Mouse (Mus musculus) monocyte, adult 2 months (primary cell): ENCODE measurements around the gene Ccdc40.
A peak's percentile ranks its signal among the peaks of the same experiment; 100 is the strongest.

Experiments used
- DNase-seq, 2 experiments: peaks; one replicate each; pipeline ENCODE4 v3.0.0; 2022; ENCODE audit warnings: low spot score in 2 of 2, low read depth in 1 of 2

The Ccdc40 gene

DNA sequence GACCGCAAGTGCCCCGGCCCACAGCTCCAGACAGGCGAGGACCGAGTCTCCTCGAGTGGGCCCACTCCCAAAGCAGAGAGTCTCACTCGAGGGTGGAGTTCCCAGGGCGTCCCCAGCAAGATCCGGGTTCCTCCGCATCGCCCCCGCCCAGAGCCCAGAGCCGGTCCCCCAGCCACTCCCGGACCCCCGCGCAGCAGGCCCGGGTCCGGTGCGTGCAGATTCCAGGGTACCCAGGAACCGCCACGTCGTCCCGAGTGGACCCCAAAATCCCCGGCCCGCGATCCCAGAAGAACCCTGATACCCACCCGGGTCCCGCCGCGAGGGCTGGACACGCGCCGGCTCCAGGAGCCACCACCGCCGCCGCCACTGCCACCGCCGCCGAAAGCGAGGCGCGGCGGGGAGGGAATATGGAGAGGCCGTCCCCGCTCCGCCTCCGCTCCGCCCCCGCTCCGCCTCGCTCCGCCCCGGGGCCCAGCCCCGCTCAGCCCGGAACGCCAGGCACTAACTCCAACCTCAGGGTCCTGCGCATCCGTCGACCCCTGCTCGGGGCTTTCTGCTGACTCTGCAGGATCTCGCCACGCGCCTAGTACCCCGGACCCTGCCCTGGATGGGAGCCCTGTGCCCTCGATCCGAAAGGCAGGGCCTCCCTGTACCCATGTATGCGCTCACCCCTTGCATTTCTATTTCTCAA, at the start of gene Ccdc40, which contains the start of gene Tbc1d16:
Ccdc40 (plus strand) TSS at position 482 of the 691 bp plus-strand sequence.
Tbc1d16 (minus strand) TSS at position 409 of the 691 bp plus-strand sequence.
- DNase-seq = peak in 1 of 2 experiments; percentile 28

DNA sequence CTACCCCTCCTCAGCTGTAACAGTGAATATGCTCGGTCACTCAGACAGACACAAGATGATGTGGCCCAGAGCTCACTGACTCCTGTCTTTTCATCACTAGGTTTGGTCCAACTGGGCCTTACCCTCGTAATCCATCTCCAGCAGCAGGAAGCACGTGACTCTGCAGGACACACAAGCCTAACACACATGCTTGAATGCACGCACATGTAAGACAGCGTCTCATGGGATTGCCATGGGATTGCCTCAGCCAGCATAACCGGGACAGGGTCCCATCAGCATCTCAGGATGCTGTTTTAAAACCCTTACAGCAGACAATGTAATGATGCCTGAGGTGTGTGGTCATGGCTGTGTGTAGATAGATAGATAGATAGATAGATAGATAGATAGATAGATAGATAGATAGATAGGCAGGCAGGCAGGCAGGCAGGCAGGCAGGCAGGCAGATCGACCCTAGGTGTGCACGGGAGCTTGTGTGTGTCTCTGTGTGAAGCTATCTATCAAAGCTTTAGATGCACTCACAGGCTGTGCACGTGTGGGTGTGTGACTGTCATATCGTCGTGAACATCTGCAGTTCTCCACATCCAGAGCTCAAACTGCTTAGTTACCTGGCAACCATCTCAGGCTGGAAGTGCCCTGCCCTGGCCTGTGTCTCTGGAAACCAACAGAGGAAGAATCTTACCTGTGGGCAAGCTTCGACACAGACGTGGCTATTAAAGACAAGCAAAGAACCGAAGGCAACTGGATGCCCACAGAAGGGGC, 47.4 kb upstream of the Ccdc40 start:
- no peak for DNase-seq

DNA sequence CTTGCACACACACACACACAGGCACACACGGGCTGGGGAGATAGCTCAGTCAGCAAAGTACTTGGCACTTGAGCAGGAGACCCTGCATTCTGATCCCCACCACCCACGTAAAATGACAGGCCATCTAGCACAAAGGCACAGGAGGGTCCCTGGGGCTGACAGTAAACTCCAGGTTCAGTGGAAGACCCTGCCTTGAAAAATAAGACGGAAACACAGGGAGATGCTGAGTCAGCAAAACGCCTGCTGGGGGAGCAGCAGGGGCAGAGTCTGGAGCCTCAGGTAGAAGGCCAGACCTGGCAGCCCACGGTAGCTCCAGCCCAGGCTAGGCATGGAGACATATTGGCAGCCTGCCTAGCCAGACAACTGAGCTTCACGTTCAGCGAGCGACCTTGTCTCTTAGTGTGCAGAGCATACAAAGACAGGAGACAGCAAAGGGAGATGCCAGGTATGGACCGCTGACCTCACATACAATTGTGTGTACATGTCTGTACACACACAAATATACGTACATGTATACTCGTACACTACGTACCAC, 46.4 kb upstream of the Ccdc40 start:
- DNase-seq = no peak

DNA sequence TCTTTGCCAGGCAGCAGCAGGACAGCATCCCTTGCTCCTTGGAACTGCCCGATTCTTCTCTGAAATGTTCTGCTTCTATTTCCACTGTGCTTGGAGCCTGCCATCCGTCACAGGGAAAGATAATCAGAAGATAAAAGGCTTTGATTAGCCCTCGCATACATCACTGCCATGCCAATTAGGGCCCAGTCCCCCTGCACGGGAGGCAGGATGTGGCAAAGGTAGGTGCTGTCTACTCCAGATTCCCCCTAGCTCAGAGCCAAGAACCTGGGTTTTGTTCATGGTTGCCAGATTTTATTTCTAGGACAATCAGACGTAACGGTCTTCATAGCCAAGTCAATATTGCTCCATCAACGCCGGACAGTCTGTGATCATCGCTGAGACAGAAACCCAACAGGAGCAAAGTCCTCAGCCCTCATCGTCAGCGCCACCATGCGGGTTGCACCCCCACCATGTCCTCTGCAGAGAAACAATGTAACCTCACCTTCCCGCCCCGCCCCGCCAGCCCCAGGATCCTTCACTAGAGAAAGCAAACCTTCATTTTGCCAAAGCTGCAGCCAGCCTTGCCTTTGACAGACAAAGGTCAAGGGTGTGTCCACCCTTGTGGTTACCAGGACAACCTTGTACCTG, 44.6 kb upstream of the Ccdc40 start:
- DNase-seq = no peak

DNA sequence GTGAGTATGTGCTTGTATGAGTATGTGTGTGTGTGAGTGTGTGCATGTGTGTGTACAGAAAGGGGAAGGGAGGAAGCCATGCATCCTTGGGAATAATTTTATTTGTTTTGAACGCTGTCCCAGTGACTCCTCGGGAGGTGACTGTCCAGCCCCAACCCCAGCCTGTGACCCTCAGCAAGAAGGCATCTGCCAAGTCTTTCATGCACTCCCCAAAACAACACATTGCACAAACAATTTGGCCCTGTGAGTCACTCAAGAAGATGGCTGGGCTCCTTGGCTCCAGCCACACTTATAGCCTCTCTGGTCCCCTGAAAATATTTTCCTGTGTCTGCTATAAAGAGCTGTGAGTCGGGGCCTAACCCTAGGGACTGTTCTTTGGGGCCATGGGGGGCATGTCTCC, 42.0 kb upstream of the Ccdc40 start:
- no peak for DNase-seq

DNA sequence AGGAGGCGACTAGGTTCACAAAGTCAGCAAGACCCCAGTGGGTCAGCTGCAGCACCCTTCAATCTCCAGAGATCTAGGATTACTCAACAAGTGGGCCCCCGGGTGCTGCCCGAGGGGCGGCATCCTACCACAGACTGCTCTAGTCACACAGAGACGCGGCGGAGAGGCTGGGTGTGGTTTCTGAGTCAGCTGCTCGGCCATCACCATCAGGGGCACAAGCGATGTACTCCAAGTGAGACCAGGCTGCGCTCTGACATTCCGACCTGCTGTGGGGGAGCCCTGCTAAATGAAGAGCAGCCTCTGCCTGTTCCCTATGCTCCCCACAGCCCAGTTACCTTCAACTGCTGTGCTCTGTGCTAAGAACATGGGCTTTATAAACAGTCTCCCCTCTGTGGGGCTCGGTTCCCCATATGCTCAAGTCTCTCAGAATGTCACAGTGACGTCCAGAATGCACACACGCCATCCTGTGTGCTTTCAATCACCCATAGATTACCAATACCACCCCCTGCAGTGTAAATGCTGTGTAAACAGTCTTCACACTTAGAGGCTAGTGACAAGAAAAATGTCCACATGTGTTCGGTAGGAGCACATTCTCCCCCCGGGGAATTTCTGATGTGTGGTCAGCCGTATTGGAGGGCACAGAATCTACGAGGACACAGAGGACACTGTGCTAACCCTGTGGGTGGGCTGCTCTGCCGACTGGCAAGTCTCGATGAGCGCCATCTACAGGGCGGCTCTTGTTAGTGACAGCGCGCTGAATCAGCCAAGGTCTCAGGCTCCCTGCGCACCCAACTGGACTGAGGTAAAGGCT, 41.2 kb upstream of the Ccdc40 start:
- peak in 1 of 2 experiments; percentile 17 for DNase-seq

DNA sequence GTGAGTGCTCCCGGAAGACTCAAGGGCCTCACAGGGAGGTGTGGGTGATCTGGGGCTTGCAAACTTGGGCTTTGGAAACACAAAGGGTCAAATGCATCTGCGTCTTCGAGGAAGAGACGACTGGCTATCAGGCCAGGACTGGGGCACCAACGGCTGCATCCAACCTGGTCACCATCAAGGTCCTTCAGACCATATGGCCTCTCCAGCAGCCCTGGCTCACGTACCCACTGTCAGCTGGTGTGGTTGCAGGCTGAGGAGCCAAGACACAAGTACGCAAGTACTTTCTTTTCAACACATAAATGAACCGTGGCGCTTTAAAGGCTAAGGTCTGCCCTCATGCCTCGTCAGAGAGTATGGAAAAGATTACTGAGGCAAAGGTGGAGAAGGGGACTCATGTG, 40.6 kb upstream of the Ccdc40 start:
- no peak for DNase-seq

DNA sequence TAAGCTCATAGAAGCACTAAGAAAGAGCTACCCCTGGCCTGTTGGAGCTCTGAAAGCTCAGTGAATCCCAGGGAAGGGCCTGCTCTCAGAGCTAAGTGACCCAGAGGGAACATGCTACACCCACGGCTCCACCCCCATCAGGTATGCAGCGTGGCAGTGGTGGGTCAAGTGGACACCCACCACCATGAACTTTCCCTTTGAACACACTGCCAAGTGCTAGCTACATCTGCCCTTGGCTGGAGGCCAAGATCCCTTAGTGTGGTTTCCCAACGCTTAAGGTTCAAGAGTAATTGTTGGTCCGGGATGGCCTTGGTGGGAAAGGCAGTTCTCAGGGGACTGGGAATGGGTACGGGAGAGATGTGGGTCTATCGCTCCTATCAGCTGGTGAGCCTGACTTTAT, 40.0 kb upstream of the Ccdc40 start:
- DNase-seq = no peak

DNA sequence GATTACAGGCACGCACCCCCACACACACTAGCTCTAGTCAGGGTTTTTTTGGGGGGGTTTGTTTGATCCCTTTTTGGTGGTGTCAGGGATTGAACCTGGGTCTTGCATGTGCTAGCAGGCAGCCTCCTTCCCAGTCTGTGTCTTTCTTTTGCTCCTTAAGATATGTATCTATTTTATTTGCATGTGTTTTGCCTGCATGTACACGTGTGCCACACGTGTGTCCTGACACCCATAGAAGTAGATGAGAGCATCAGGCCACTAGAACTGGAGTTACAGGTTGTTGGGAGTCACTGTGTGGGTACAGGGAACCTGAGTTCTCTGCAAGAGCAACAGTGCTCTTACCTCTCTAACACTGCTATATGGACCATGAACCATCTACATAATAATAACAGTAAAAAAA, 39.1 kb upstream of the Ccdc40 start:
- DNase-seq = no peak

DNA sequence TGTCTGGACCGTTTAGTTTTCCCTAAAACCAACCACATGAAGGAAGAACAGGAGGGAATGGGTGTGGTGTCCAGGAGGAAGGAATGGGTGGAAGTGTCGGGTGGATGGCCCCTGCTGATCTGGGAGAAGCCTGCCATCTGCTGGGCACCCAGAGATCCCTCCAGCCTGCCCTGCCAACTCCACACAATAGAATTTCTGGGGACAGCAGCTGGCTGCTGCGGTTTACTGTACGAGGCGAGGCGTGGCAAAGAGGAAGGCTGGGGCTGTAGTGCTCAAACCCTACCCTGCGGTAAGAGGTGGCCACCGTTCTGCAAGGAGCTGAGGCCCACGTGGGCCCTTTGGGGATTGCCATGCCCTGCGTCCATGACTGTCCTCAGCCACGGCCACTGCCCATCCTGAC, 37.9 kb upstream of the Ccdc40 start:
- DNase-seq = peak in 1 of 2 experiments; percentile 16

DNA sequence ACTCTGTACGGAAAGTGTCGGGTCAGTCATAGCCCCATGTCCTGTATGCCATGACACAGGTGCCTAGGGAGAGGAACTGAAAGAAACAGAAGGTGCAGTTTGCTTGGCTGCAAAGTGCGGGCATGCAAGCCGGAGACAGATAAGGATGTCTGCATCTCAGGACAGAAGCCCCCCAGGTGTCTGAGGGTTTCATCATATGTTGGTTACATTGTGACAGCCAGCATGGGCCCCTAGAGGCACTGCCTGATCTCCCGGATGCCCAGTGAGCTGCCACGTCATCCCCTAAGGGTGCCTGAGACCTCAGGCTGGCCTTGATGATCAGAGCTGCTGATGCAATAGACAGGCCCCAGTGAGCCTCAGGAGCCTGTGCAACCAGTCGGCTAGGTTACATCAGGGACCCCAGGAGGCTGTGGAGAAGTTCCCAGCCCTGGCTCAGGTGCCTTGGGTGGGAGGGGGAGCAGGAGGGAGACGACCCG, 36.7 kb upstream of the Ccdc40 start:
- DNase-seq = no peak

DNA sequence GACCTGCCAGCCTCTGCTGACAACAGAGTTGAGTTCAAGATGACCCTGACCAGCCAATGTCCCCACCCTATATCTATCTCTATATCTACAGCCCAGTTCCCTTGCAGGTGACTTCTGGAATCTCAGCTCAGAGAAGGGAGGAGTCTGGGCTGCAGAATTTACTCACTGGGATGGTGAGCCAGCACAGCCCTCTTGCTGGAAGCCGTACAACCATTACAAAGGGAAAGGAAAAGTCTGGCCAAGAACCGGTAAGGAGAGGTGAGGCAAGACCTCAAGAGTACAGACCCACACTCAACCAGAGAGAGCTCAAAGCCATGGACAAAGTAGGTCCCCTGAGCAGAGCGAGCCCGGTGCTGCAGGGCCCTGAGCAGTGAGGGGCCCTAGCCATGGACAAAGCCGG, 36.2 kb upstream of the Ccdc40 start:
- no peak for DNase-seq

DNA sequence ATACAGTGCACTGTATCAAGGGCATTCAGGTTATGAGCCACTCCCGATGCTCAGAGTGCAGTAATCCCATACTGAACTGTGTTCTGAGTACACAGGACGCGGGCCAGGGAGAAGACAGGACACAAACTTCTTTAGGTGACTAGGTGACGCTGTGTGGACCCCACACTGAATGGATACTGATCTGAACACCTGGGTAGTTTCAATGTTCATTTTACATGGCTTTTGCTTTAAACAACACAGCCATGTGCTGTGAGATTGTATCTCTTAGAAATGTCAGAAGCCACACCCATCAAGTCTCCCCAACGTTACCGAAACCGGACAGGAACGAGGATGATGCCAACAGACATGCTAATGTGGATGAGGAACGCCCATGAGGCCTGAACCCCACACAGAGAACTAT, 35.8 kb upstream of the Ccdc40 start:
- DNase-seq = no peak

DNA sequence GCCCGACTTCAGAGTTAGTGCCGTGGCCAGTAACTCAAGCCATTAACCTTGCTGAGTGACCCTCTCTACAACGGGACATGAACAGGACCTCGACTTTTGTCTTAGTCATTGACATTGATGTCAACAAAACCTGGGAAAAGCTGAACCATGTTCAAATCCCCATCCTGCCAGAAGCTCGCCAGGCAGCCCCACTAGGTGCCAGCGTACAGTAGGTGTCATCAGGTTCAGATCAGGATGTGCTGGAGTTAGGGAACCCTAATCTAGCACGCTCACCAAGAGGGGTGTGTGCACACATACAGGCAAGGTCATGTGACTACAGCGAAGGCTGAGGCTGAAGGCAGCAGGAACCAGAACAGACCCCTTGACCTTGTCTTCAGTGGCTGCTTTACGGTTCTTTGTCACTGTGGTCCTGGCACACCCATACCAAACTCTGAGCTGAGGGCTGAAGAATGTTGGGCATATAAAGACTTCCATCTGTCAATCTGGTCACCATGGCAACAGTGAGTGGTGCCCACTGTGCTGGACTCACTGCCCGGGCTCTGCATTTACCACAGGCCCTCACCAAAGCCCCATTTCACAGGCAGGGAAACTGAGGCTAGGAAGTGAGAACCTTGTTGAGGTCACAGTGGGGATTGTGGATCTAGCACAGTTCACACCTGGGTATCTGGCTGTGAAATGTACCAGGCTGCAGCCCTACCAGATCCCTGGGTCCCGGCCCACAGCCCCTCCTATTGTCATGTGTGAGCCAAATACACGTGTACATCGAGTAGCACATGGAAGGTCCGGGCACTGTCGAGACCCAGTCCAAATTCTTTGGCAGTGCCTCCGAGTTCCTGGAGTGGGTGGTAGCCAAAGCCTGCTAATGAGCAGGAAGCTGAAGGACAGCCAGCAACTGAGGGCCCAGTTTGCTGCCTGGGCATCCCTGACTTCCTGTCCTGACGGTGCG, 30.5 kb upstream of the Ccdc40 start:
- DNase-seq = no peak

DNA sequence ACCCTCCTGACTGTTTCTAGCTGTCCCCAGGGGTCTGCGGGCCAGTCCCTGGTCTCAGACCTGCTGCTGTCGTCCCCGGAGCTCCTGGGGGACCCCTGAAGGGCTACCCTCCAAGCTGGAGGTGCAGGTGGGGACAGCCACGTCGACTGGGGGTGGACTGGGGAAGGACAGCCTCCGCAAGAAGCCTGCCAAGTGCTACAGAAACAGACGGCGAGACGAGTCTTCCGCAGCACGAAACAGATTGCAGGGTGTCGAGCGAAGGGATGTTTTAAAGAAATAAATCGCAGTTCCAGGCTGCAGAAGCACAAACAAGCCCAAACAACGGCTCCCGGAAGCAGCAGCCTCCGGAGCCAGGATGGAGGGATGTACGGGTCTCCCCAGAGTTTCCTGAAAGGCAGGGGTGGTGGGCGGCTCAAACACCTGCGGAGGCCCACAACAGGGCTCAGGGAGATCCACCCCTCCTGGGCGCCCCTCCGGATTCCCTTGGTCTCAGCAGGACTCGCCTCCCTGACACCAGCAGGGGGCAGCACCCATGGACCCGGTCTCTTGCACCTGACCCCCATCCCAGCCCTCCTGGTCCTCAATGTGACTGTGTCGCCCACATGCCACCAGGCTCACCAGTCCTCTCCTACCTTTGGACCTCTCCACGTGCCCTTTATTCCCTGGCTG, 29.7 kb upstream of the Ccdc40 start:
- no peak for DNase-seq

DNA sequence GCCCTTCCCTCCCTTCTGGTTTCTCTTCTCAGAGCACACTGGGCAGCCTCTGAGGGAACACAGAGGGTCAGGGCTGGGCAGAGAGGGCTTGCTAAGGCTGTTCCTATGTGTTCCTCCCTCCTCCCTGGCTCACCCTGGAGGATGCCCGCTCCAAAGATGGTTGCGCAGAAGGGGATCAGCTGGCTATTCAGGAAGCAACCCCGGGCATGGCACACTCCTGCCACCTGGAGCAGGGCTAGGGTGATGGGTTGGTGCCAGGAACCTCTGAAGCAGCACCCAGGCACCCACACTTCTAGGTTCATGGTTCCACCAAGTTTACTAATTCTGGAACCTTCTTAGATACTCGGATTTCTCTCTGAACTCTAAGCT, 29.2 kb upstream of the Ccdc40 start:
- no peak for DNase-seq

DNA sequence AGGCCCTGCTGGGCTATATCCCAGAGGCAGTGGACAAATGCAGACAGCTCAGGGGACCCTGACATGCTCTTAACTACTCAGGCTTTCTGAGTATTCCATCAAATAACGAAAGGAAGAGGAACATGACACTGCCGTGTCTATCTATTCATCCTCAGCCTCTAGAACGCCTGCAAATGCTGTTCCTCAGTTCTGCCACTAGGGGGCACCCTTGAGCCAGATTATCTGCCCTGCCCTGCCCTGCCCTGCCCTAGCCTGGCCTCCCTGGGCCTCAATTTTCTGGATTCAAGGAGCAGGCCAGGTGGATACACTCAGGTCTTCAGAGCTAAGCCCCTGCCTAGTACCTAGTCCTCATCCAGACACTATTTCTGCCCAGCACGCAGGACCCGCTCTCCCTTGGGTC, 24.9 kb upstream of the Ccdc40 start:
- no peak for DNase-seq

DNA sequence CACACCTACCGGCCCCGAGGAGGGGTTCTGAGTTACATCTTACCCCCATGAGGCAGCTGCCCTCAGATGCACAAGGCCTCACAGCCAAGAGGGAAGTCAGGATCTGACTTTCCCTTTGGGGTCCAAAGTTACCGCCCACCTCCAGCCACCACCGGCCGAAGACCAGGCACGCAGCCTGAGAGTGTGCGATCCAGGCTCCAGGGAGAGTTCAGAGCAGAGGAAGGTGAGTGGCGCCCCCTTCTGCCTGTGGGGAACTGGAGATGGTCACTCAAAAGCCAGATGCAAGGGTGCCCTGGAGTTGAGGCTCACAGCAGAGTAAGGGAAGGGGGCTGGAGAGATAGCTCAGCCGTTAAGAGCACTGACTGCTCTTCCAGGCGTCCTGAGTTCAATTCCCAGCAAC, 22.6 kb upstream of the Ccdc40 start:
- no peak for DNase-seq

DNA sequence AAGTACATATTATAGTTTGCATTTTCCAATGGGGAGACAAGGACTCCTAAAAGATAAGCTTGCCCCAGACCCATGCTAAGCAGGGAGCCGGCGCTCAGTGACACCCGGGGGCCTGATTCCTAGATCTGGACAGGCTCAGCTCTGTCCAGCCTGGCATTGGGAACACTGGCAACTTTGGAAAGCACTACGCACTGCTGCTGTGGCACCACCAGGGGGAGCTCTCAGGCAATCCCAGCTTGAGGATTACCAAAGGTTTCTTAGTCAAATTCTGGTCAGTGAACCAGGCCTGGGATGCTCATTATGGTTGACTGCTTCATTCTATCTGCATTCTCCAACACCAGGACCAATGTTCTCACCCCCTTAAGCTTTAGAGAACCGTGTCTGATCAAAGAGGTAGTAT, 21.8 kb upstream of the Ccdc40 start:
- DNase-seq = no peak
